Mouse (Mus musculus) kidney, postnatal 0 days (tissue): ENCODE results near the gene Mettl26. TPM values are rescaled to one million over a fixed set of nuclear protein-coding genes. Genes with fewer than 3 reads are reported as not detected.
A peak's percentile ranks its signal among the peaks of the same experiment; 100 is the strongest.
"Not testable (repeated sequence)": the region's sequence is repeated elsewhere in the genome, so short reads cannot be mapped to it uniquely, and the experiment has no call there.

ENCODE experiments used
- ATAC-seq: fragments of 200-750 bp; cut with Nextera tagmentation; replicated peaks from 2 replicates; pipeline ENCODE4 v1.8.0; 2017; ENCODE audit warnings: low read depth, moderate number of reproducible peaks, moderate TSS enrichment, moderate library complexity; ENCODE audit not compliant: low FRiP score
- DNase-seq: peaks from one replicate; pipeline ENCODE4 v3.0.0-alpha.2; 2016; ENCODE audit warnings: low spot score
- H3K27ac ChIP-seq: fragments of 300-500 bp; sonication (generic); 2 replicates; pipeline ENCODE4 v1.5.1; 2014; ENCODE audit warnings: mild to moderate bottlenecking
- H3K27me3 ChIP-seq: fragments of 300-500 bp; sonication (generic); 2 replicates; pipeline ENCODE4 v1.6.1; 2014; ENCODE audit warnings: low read length, mixed read lengths; ENCODE audit not compliant: insufficient read depth
- H3K36me3 ChIP-seq: fragments of 300-500 bp; sonication (generic); 2 replicates; pipeline ENCODE4 v1.6.1; 2014; ENCODE audit warnings: low read length, mixed read lengths; ENCODE audit not compliant: insufficient read depth
- H3K4me1 ChIP-seq: fragments of 300-500 bp; sonication (generic); replicated peaks from 2 replicates; pipeline ENCODE4 v1.6.1; 2014; ENCODE audit warnings: antibody characterized with exemption, low read length, mixed read lengths; ENCODE audit not compliant: insufficient read depth
- H3K4me2 ChIP-seq: fragments of 300-500 bp; sonication (generic); 2 replicates; pipeline ENCODE4 v1.6.1; 2014; ENCODE audit warnings: mild to moderate bottlenecking, low read length, moderate library complexity, mixed read lengths
- H3K4me3 ChIP-seq: fragments of 300-500 bp; sonication (generic); replicated peaks from 2 replicates; pipeline ENCODE4 v1.5.1; 2014; ENCODE audit warnings: low read depth, low read length
- H3K9ac ChIP-seq: fragments of 300-500 bp; sonication (generic); 2 replicates; pipeline ENCODE4 v1.6.1; 2014; ENCODE audit warnings: low read depth, low read length
- H3K9me3 ChIP-seq: fragments of 300-500 bp; sonication (generic); replicated peaks from 2 replicates; pipeline ENCODE4 v1.6.1; 2016; ENCODE audit warnings: low read length, inconsistent platforms, mixed read lengths
- CTCF ChIP-seq: IDR thresholded peaks from 2 replicates; pipeline ENCODE4 v1.5.1; 2016; ENCODE audit warnings: antibody characterized with exemption, low read depth, mild to moderate bottlenecking, moderate library complexity
- WGBS: fragments of 180-500 bp; shearing (Covaris S2); extraction: QIAGEN DNeasy Blood & Tissue Kit; methylation state at CpG from one replicate; pipeline ENCODE4 v1.1.7; 2014; 5-methylcytosine and 5-hydroxymethylcytosine counted together
- polyA plus RNA-seq: library from polyadenylated mRNA; unstranded; fragments of >200 nt; fragmentation: Nextera tagmentation; extraction: Ambion mirVana; gene quantifications from 2 replicates; pipeline ENCODE4 v1.2.1, GENCODE M21; 2015

Mettl26 gene
- polyA plus RNA-seq, 1 experiment from 2014 or later: 106 TPM

- Histone ChIP-seq H3K9me3 (no peaks in the 10 kb centered on the region), H3K4me2 (peak overlapping the region; percentile 97), H3K9ac (peak overlapping the region; percentile 85), H3K27me3 (no peaks in the 10 kb centered on the region), H3K36me3 (no peaks in the 10 kb centered on the region), H3K4me1 (peaks cover 12% of the 10 kb centered on the region), H3K27ac (peak overlapping the region; percentile 94), H3K4me3 (peak overlapping the region; percentile 83)
- DNase-seq: no peak
- ATAC-seq: no peak
- TF ChIP-seq CTCF: no peak
- WGBS: 5% methylated on average over 7 of the region's 7 CpGs
Measured at GRCm38 (mm10) chr17:25867509-25867835, 7.4 kb upstream of the Mettl26 start.

GRCm38 (mm10) chr17:25867836-25868600 is 6.9 kb upstream of the Mettl26 start:
- peak overlapping the region; percentile 85 for H3K9ac ChIP-seq
- peak overlapping the region; percentile 83 for H3K4me3 ChIP-seq
- H3K27me3 ChIP-seq: no peaks in the 10 kb centered on the region
- no peaks in the 10 kb centered on the region for H3K36me3 ChIP-seq
- H3K9me3 ChIP-seq: no peaks in the 10 kb centered on the region
- 0 out of 2 replicates have a peak, but pooled peaks have one; percentile 11 for TF ChIP-seq CTCF
- WGBS: under 1% methylated on average over 42 of the region's 42 CpGs
- peak overlapping the region; percentile 94 for H3K27ac ChIP-seq
- H3K4me2 ChIP-seq: peak overlapping the region; percentile 97
- H3K4me1 ChIP-seq: peaks cover 12% of the 10 kb centered on the region
- peak; percentile 45 for DNase-seq
- ATAC-seq: peak; percentile 64

- H3K9ac ChIP-seq: peak within 1 kb of the TSS; percentile 85
- peak within 1 kb of the TSS; percentile 83 for H3K4me3 ChIP-seq
- H3K27ac ChIP-seq: peak within 1 kb of the TSS; percentile 94
- no peaks in the 10 kb centered on the region for H3K27me3 ChIP-seq
- H3K4me2 ChIP-seq: peak within 1 kb of the TSS; percentile 97
- WGBS: under 1% methylated on average over 24 of the region's 24 CpGs
- H3K4me1 ChIP-seq: peaks cover 12% of the 10 kb centered on the region
- TF ChIP-seq CTCF: peak; percentile 38; the same call in 1 of the 2 replicates
- ATAC-seq: peak; percentile 80
- H3K9me3 ChIP-seq: no peaks in the 10 kb centered on the region
- peak; percentile 94 for DNase-seq
- no peaks in the 10 kb centered on the region for H3K36me3 ChIP-seq
Measured at GRCm38 (mm10) chr17:25868601-25869191, 6.2 kb upstream of the Mettl26 start, which contains the start of gene Mcrip2. Mcrip2 (minus strand) TSS chr17:25868764.

- WGBS: 86% methylated on average over 8 of the region's 8 CpGs
- peaks cover 12% of the 10 kb centered on the region for H3K4me1 ChIP-seq
- no peaks in the 10 kb centered on the region for H3K36me3 ChIP-seq
Measured at GRCm38 (mm10) chr17:25869498-25869897, 5.4 kb upstream of the Mettl26 start.

GRCm38 (mm10) chr17:25869954-25870353 is 4.9 kb upstream of the Mettl26 start:
- Histone ChIP-seq H3K36me3 (no peaks in the 10 kb centered on the region), H3K4me1 (peaks cover 12% of the 10 kb centered on the region), H3K9ac (no peak overlapping the region), H3K27me3 (no peaks in the 10 kb centered on the region), H3K27ac (no peak overlapping the region), H3K9me3 (no peaks in the 10 kb centered on the region), H3K4me2 (no peak overlapping the region), H3K4me3 (no peak overlapping the region)
- DNase-seq (no peak), ATAC-seq (no peak)
- 81% methylated on average over 2 of the region's 2 CpGs for WGBS
- no peak for TF ChIP-seq CTCF

More at GRCm38 (mm10) chr17:25869498-25869897, 5.4 kb upstream of the Mettl26 start:
- no peak for TF ChIP-seq CTCF
- DNase-seq (no peak), ATAC-seq (no peak)
- Histone ChIP-seq H3K4me3 (no peak overlapping the region), H3K9me3 (no peaks in the 10 kb centered on the region), H3K27me3 (no peaks in the 10 kb centered on the region), H3K27ac (no peak overlapping the region), H3K9ac (no peak overlapping the region), H3K4me2 (no peak overlapping the region)

- peaks cover 20% of the 10 kb centered on the region for H3K4me1 ChIP-seq
- H3K4me3 ChIP-seq, H3K9me3 ChIP-seq, H3K27ac ChIP-seq, DNase-seq, ATAC-seq, H3K9ac ChIP-seq, H3K36me3 ChIP-seq, H3K27me3 ChIP-seq, H3K4me2 ChIP-seq: not testable (repeated sequence)
Measured at GRCm38 (mm10) chr17:25871566-25871965, 3.3 kb upstream of the Mettl26 start.
